Mouse (Mus musculus) lung, postnatal 25 days (tissue): ENCODE measurements around the gene Ube2v1.

ENCODE experiments used
- DNase-seq: peaks from one replicate; pipeline ENCODE4 v3.0.0; 2022; ENCODE audit warnings: low spot score

Ube2v1 gene

DNA sequence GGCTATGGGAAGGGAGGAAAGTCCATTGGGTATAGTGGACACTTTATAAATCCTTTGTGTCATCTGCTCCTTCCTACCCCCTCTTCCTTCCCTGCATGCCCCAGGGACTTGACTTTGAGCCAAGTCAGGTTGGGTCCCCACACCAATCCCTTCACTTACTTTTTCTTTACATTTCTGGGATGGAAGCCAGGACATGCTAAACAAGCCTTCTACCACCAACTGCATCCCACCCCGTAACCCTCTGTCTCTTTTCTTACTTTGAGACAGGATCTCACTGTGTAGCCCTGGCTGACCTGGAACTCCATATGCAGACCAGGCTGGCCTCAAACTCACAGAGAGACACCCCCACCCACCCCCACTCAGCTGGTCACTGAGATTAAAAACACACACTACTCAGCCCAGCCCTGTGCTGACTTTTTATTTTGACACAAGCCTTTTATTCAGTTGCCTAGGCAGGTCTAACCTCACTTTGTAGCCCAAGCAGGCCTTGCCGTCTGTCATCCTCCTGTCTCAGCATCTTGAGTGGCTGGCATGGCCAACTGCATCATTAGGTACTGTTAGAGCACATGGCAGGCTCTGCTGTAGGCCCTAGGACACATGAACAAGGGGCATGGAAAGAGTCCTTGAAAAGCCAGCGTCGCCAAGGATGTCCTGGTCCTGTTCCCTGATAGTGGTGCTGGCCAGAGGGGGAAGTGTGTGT is 38.2 kb downstream of the Ube2v1 start:
- no peak for DNase-seq

DNA sequence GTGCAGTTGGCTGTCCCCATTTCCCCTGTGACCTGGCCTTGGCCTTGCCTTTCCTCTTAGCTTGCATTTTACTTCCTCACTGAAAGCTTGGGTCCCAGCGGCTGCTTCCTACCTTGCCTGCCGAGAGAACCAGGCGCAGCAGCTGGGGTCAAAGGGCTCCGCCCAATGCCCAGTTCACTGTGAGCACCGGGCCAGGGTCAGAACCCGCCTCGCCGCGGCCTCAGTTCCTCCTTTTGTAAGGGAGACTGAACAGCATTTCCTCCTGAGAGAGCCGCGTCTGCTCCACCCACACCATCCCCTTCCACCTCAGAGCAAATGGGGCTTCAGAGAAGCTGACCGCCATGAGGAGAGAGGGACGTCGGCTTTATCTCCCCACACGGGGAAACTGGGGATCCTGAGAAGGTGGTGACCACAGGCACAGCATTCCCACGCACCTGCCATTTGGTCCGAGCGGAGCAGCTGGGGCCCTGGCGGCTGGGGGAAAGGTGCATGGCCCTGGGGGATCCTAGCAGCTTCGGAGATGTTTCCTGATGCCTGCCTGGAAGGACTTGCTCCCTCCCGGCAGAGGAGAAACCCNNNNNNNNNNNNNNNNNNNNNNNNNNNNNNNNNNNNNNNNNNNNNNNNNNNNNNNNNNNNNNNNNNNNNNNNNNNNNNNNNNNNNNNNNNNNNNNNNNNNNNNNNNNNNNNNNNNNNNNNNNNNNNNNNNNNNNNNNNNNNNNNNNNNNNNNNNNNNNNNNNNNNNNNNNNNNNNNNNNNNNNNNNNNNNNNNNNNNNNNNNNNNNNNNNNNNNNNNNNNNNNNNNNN is 42.9 kb downstream of the Ube2v1 start:
- peak; percentile 86 for DNase-seq

DNA sequence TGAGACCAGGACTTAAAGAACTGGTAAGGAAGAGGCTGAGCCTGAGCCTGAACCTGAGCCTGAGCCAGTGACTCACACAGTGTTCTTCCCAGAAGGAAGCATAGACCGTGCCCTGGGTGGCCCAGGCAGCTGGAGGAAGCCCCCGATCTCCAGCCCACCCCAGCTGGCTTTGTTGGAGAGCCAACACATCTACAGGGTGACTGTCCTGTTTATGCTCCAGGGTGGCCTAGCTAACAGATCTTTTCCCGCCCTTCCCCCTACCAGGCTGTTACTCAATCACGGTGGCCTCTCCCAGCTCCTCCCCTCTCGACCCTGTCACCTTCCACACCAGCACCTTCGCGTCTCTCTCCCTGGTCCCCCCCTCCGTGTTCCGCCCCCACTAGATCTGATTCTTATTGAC is 44.9 kb downstream of the Ube2v1 start:
- DNase-seq: peak; percentile 57

DNA sequence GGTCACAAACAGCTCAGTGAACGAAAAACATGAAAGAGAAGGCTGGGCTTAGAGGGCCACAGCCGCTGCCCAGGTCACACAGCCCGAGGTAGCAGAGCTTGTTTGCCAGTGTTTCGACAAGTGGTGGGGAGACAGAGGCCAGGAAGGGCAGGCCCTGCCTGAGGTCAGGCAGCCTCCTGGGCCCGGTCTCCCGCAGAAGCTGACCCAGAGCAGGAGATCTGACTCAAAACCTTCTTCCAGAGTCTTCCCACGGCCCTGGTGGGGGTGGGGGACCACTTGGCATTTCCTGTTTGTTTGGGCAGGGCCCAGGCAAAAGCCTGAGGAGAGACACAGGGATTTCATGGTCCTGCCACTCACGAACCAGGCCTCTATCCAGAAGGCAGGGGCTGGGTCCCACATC is 45.9 kb downstream of the Ube2v1 start:
- peak; percentile 79 for DNase-seq

DNA sequence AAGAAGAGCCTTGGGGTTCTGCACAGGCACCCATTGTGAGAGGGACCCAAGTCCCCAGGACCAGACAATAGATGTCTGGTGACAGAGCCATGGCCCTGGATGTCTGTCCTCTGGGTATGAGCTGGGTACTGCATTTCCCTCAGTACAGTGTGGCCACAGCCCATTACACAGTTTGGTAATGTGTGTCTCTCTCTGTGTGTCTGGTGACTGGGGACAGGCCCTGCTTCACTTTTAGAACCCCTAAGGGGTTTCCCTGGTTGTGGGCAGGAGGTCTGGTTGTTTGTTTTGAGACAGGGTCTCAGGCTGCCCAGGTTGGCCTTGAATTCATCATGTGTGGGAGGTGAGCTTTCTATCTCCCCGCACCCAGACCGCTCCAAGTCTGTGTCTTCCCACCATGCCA is 46.6 kb downstream of the Ube2v1 start:
- DNase-seq: no peak

DNA sequence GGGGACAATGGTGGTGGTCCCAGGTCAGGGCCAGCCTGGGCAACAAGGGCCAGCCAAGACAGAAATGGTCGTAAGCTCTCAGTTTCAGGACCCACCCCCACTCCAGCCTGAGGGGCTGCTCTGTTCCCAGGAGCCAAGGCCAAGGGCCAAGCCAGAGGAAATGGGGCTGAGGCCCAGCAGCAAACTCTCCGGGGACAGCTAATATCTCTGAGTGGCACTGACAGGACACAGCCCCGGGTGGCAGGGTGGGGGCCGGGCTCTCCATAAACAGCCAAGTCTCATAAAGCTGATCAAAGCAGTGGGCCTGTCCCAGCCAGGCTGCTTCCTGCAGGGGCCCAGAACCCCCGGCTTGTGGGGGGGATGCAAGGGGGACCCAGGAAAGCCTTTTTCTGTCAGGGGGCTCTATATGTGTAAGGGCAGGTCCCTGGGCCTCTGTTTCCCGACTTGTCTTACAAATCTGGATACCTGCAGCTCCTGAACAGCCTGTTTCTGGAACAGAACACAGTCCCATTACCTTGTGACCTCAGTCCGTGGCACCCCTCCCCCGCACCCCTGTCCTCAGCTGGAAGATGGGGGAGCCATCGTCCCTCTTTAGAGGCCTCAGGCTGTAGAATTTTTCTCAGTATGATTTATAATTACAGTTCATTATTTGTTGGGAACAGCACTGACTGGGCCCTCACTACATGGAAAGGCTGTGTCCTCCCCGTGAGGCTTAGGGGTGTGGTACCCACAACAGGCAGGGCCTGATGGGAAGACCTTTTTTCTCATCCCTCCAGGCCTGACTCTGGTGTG is 48.5 kb downstream of the Ube2v1 start:
- DNase-seq: peak; percentile 65

DNA sequence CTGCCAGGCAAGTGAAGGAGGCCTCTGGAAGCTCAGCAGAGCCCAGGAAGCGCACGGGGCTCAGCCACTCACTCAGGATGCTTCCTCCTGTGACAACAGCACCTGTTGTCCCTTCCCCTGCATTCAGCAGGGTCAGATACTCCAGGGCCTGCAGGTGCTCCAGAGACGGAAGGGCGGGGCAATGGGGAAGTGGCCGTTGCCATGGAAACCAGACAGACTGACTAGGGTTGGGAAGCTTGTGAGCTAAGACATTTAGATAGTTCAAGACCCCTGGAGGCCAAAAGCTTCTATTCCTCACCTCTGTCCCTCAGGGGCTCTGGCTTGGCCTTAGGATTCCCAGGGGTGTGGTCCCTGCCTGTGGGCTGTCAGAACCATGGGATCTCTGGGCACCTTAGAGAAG is 53.4 kb downstream of the Ube2v1 start:
- DNase-seq: peak; percentile 27

DNA sequence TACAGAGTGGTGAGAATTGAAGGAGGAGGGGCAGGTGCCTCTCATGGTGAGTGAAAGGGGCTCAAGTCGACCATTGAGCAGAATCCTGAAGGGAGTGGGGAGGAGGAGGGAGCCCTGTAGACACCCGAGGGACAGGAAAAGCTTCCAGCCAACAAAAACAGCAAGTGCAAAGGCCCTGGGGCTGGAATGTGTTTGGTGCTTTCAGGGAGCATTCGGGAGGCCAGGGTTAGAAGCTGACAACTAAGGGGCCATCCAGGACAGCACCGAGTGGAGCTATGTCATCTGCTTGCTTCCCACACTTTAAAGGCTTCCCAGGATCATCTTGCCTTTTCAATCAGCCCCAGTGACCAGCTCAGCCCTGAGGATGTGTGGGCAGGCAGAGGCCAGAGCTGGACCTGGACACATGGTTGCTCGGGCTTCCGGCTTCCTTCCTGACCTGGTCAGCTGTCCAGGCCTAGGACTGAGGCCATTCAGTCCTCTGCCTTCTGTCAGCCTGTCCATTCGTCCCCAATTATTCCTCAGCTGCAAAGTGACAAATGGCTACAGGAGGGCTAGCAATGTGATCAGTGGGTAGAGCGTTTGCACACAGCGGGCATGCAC is 54.6 kb downstream of the Ube2v1 start:
- DNase-seq: no peak

DNA sequence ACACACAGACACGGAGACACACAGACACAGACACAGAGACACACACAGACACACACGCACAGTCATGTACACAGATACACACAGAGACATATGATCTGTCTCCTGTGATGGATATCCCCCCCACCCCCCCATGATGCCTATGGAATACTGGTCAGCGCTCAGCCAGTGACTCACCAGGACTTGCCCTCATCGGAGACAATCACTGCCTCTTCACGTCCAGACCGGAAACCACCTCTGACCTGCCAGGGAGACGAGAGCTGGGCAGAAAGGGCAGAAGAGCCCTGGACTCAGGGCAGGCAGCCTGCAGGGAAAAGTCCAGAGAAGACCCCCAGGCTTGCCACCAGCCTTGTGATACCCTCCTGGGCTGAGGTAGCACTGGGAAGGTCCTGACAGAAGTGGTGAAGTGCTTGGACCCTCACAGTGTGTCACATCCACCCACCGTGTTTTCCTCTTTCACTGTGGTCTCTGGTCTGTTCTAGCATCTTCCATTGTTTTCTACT is 55.7 kb downstream of the Ube2v1 start:
- DNase-seq: no peak

DNA sequence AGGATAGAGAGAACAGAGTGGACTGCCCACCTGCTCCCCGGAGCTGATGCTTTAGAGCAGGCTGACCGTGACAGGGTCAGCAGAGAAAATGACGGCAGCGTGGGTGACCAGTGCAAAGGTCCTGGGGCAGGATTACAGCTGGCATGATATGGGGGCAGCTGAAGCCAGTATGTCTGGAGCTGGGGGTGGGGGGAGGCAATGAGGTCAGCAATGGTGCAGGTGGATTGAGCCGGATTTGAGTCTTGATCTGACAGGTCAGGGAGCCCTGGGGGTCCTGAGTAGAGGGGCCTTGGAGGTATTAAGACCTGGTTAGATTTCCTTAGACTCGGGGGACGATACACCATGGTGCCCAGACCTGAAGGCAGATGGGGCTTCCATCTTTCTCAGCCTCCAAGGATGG is 56.3 kb downstream of the Ube2v1 start:
- no peak for DNase-seq

DNA sequence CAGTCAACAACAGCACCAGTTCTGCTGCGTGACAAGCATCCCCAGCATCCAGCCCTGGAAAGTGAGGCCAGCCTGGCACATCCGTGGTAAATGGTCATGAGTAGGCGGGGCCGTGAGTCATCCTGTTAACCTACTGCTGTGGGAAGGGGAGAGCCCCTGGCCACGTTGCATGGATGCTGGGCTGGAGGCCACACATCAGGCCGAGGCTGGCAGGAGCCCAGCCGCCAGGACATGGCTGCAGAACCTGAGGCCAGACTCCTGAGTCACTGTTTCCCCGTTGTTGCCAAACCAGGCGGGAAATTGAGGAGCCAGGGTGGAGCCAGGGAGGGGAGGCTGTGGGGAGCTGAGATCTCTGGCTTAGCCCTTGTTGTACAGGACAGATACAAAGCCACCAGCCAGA is 57.1 kb downstream of the Ube2v1 start:
- peak; percentile 43 for DNase-seq

DNA sequence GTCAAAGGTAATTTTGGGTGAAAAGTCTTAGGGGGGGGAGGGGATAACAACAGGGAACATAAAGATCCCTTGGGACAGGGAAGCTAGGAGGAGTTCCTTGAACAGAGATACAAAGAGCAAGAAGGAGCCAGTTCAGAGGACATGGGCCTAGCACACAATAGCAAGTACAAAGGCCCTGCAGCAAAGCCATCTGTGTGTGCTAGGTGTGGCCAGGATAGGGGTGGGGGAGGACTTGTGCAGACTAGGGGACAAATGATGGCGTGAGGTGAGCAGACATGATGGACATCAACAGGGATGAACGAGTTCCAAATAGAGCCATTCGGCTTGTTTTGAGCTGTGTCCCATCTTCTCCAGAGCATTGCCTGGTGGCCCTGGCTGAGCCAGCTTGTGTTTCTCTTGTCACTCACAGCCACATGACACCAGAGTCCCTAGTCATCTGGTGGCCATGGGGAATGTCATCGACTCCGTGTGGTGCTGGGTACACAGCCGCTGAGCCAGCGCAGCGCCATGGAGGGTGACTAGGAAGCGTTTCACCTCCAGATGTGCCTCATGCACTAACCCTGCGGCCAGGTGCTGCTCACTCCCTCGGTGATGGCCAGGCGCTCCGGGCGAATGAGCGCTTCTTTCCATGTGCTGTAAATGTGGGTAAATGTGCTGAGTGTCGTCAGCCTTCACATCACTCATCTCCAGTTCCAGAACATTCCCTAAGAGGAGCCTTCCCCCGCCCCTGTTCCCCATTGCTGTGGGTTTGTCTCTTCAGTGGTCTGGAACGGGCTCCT is 60.3 kb downstream of the Ube2v1 start:
- DNase-seq: no peak

DNA sequence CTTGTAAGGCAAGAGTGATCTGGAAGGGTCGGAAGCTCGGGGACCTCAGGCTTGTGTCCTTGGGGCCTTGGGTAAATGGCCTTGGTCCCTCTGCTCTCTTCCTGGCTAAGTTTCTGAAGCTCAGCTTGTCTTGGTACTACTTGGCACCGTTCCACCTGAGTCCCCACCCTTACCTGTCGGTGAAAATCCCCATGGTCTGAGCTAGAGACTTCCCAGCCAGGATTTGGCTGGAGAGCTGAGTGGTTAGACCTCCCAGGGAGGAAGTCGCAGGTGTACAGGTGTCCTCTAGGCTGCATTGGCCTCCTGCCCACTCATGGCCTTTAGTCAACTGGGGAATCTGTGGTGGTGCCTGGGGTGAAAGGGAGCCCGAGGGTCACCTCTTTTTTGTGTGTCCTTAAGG is 61.1 kb downstream of the Ube2v1 start:
- DNase-seq: no peak

DNA sequence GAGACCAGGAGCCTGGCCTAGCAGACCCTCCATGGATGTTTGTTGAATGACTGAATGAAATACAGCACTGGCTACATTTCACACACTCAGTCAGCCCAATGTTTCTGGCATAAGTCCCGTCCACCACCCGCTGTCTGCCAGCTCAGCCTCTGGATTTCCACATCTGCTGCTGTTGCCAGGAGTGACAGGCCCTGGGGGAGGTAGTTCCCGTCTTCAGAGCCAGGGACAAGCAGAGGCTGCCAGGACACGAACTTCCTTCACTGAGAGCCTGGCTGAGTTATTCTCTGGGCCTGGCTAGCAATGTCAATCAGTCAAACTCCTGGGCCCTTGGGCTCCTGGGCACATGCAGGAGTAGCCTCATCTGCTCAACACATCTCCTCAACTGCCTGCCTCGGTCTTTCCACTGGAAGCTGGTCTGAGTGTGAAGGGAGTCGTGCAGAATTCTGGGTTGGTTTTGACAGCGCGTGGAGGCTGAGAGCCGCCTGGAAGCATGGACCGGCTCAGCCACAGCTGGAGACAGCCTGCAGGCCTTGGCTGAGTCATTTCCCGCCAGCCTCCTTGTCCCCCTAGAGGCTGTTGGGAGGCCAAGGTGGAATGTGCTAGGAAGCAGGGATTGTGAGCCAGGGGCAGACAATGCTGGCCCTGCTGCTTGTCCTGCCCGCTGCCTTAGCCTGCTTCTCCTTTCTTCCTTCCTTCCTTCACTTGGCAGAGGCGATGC is 61.8 kb downstream of the Ube2v1 start:
- DNase-seq: peak; percentile 84

DNA sequence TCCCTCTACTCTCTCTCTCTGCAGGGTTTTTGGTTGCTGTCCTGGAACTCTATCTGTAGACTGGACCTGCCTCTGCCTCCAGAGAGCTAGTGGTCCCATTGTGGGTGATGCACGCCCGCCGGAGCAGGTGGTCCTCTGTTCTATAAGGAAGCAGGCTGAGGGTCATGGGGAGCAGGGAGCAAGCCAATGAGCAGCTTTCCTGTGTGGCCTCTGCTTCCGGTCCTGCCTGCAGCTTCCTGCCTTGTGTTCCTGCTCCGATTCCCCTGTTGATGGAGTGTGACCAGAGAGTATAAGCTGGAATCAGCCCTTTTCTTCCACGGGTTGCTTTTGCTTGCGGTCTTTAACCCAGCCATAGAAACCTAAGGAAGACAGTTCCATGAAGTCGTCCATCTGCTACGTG is 63.8 kb downstream of the Ube2v1 start:
- DNase-seq: no peak

DNA sequence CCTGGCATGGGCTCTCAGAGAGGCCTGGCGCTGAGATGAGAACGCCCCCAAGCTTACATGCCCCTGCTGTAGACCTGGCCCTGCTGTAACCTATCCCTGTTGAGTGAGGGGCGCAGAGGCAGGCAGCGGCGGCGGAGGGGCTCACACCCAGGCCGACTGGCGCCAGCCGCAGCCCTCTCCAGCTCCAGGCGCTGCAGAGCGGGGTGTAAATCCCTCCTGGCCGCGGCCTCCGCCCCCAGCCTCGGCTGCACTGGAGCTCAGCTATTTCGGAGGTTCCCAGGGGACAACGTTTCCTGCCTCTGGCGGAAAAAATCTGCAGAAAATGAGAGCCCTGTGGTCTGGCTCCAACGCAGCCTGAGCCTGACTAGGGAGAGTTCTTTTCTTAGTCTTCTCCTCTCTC is 66.2 kb downstream of the Ube2v1 start:
- no peak for DNase-seq

DNA sequence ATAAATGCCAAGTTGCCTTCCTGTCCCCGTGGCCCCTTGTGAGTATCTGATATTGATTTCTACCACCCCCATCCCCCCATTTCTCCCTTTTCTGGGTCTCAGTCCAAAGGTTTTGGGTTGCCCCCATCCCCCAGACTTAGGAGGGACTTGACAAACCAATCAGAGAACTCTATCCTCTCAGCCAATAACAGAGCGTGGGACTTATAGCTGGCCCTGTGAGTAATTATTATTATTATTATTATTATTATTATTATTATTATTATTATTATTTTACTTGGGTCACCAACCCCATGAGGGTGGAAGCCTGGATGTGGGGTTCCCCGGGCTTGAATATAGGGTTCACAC is 66.6 kb downstream of the Ube2v1 start:
- DNase-seq: no peak

DNA sequence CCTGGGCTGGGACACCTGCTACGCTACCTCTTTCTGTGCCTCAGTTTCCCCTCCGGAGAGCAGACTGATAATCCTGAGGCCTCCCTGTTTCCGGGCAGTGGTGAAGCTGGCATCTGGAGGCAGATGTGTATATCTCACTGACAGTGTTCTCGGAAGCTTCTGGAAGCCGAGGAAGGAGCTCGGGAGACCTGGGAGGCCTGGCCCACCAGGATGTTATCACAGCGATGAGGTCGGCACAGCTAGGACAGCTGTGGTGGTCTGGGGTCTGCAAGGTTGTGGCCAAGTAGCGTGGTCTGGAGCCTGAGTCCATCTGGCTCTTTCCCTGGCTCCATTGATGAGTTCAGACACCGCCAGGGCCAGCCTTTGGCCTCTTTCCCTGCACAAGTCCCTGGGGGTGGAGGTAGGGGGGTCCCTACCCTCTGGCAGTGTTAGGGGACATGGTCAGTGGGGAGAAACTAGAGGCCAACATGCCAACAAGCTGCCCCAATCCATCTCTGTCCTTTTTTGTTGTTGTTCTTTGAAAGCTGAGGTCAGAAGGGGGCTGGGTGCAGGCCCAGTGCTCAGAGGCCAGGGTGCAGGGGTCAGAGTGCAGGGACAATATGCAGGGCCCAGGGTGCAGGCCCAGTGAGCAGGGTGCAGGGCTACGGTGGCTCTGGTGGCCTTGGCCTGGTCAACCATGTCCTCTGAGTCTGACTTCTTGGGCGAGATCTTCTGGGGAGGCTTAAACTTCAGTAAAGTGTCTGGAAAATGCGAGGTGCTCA is 67.2 kb downstream of the Ube2v1 start:
- DNase-seq: no peak

DNA sequence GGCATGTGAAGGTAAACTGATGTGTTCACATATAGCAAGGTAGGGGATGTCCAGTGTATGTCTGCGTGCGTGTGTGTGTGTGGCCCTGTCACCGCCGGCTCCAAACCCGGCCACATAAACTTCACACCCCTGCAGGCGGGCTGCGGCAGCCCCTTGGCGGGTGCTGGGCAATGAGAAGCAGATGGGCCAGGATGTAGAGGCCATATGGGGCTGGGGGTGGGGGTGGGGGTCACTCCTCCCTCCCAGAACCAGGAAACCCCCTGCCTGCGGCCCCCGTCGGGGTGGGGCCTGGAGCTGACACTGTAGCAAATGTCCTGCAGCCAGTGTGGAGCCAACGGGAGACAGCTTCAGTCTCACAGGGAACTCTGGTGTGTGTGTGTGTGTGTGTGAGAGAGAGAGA is 68.2 kb downstream of the Ube2v1 start:
- DNase-seq: no peak

DNA sequence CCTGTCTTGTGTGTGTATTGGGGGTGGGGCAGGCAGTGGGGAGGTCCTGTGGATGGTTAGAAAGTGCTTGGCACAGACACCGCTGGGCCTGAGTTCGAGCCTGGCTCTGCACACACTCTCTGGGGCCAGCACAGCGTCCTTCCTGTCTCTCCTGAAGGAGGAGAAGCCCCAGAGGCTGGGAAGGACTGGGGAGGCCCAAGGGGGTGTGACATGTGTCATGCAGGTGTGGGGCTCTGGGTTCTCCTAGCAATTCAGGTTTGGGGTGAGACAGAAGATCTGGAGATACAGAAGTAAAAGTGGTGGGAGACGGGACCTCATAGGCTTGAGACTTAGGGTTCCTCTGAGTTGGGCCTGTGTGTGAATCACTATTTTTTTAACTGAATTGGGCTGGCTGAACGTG is 68.9 kb downstream of the Ube2v1 start:
- no peak for DNase-seq
